In genomic region chr6:135150311-135150710, GRCm38 (mm10) we compare ENCODE assay signal across 8 mouse cellular contexts. TPM values are rescaled to one million over a fixed set of nuclear protein-coding genes. Genes with fewer than 3 reads are reported as not detected.
A peak's percentile ranks its signal among the peaks of the same experiment; 100 is the strongest.
DNase-seq lines count a peak whose midpoint lies in the region; ATAC-seq and TF ChIP-seq lines count a peak whose summit lies in the region.

No protein-coding gene starts in this region.

- H3K4me3 ChIP-seq in gastrocnemius, adult 2 months: no peak overlapping the region
- H3K4me3 ChIP-seq in forebrain, embryonic 16.5 days (replicated peaks; ENCODE audit: low read length): no peak overlapping the region

- intact Hi-C loops in gastrocnemius, adult 2 months (cut with DNase I): loop anchor here (5.0 kb wide), 1 partner anchor 252 kb away; no protein-coding TSS in a partner anchor

- TF ChIP-seq CTCF in gastrocnemius, adult 2 months (IDR thresholded peaks at IDR 0.05): peak; percentile 40

- 49% methylated on average over 5 of the region's 5 CpGs for WGBS in forebrain, embryonic 16.5 days

- H3K4me1 ChIP-seq in forebrain, embryonic 16.5 days (replicated peaks; ENCODE audit: control insufficient read depth, insufficient read depth, low read length): no peaks in the 10 kb centered on the region

- no peaks in the 10 kb centered on the region for H3K36me3 ChIP-seq in forebrain, embryonic 16.5 days (ENCODE audit: control insufficient read depth, insufficient read depth)

- DNase-seq in gastrocnemius, adult 2 months: no peak
- DNase-seq in gastrocnemius, adult 18-20 months (ENCODE audit: low spot score): no peak
- peak; percentile 38 to 45 for DNase-seq in right cerebral cortex, adult 2 months (ENCODE audit: low spot score in 2 of 2)
- no peak for DNase-seq in right cerebral cortex, postnatal 36 days (ENCODE audit: low spot score in 2 of 2)
- no peak for DNase-seq in Muller cell, postnatal 12 days (ENCODE audit: inconsistent ontology term)
- no peak for DNase-seq in frontal cortex, postnatal 25 days (ENCODE audit: low spot score in 2 of 2)

- H3K9me3 ChIP-seq in forebrain, embryonic 16.5 days (ENCODE audit: control insufficient read depth, low read length): no peaks in the 10 kb centered on the region

- H3K27ac ChIP-seq in gastrocnemius, adult 2 months: no peak overlapping the region
- H3K27ac ChIP-seq in forebrain, embryonic 16.5 days (ENCODE audit: low read length): no peak overlapping the region

- H3K9ac ChIP-seq in forebrain, embryonic 16.5 days (replicated peaks; ENCODE audit: low read depth, low read length): no peak overlapping the region

- H3K4me2 ChIP-seq in forebrain, embryonic 16.5 days (ENCODE audit: low read length): no peak overlapping the region

- peak; percentile 36; the same call in 1 of the 2 replicates for ATAC-seq in forebrain, embryonic 16.5 days
- ATAC-seq in megakaryocyte, adult 5-6 weeks (ENCODE audit: poor library complexity, severe bottlenecking): peak; percentile 85

- no peaks in the 10 kb centered on the region for H3K27me3 ChIP-seq in forebrain, embryonic 16.5 days (replicated peaks; ENCODE audit: control insufficient read depth, insufficient read depth, low read length)

RNA-seq across cellular contexts. Expression of gene Gprc5d, which starts 32.2 kb away (rescaled TPM):
- total RNA-seq in gastrocnemius, adult 2 months (2021): not detected
- total RNA-seq in gastrocnemius, adult 18-20 months (2021): not detected
- polyA plus RNA-seq in forebrain, embryonic 16.5 days (2015; fragmentation: Nextera tagmentation; extraction: Ambion mirVana): not detected in 2 replicates
- not detected in 2 replicates for total RNA-seq in megakaryocyte, adult 5-6 weeks (2015)
- total RNA-seq in megakaryocyte, adult 5-6 weeks (2017): not detected in 2 replicates

RNA-seq across cellular contexts. Expression of gene Fam234b, which starts 47.5 kb away (rescaled TPM):
- total RNA-seq in gastrocnemius, adult 2 months (2021): 1 to 10 TPM; 2.7 to 3.8 TPM
- 1 to 10 TPM; 2.3 to 6.1 TPM for total RNA-seq in gastrocnemius, adult 18-20 months (2021)
- 93.7 and 103 TPM in 2 replicates for polyA plus RNA-seq in forebrain, embryonic 16.5 days (2015; fragmentation: Nextera tagmentation; extraction: Ambion mirVana)
- total RNA-seq in megakaryocyte, adult 5-6 weeks (2015): 2.1 and 3.0 TPM in 2 replicates
- total RNA-seq in megakaryocyte, adult 5-6 weeks (2017): 2.8 and 4.9 TPM in 2 replicates

RNA-seq across cellular contexts. Expression of gene Hebp1, which starts 47.5 kb away (rescaled TPM):
- total RNA-seq in gastrocnemius, adult 2 months (2021): 10 to 100 TPM in 1 of 2 experiments, 1 to 10 TPM in 1; 3.8 to 10.3 TPM
- 1 to 10 TPM; 8.6 to 8.9 TPM for total RNA-seq in gastrocnemius, adult 18-20 months (2021)
- 2.7 and 4.8 TPM in 2 replicates for polyA plus RNA-seq in forebrain, embryonic 16.5 days (2015; fragmentation: Nextera tagmentation; extraction: Ambion mirVana)
- total RNA-seq in megakaryocyte, adult 5-6 weeks (2015): 2.5 and 8.5 TPM in 2 replicates
- 10.8 and 15.8 TPM in 2 replicates for total RNA-seq in megakaryocyte, adult 5-6 weeks (2017)

Comparison
In these comparisons a context has a peak if more than half of its experiments do, and no peak if none do; other contexts are left out.
1. DNase-seq: peak in right cerebral cortex, adult 2 months (2 of 2); none in gastrocnemius, adult 2 months (single experiment), gastrocnemius, adult 18-20 months (single experiment), right cerebral cortex, postnatal 36 days (0 of 2), Muller cell, postnatal 12 days (single experiment) and frontal cortex, postnatal 25 days (0 of 2).